Mouse (Mus musculus): ENCODE results near the gene Hrk. TPM values are rescaled to one million over a fixed set of nuclear protein-coding genes. Genes with fewer than 3 reads are reported as not detected.
A peak's percentile ranks its signal among the peaks of the same experiment; 100 is the strongest.

Hrk gene
- polyA plus RNA-seq, 1 experiment from 2014 or later, result 2.3 TPM

DNA sequence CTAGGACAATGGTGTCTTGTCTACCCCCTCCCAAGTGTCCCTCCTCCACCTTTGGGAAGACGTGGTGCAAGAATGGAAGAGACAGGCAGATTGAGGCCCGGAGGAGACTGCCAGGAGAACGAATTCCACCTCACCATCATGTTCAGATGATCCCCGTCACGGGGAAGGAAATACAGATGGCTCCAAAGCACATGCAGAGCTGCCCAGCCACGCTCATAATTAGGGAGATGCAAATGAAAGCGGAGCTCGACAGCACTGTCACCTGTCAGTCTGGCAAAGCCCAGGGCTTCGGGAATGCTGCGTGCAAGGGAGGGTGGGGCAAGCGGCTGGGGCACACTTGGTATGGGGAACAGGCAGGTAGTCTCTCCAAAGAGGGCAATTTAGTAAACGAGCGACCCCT, 33.0 kb downstream of the Hrk start:
- H3K9ac ChIP-seq, result no peak overlapping the region
- H3K27ac ChIP-seq, result peak overlapping the region; percentile 55
- H3K36me3 ChIP-seq, result peaks cover 32% of the 10 kb centered on the region
- peaks cover 9% of the 10 kb centered on the region for H3K4me1 ChIP-seq (replicated peaks)
- peaks cover 6% of the 10 kb centered on the region; the same call in 1 of the 2 replicates for H3K27me3 ChIP-seq
- no peaks in the 10 kb centered on the region for H3K9me3 ChIP-seq
- WGBS, result 71% methylated on average over 13 of the region's 13 CpGs
- ATAC-seq (ENCODE audit: low FRiP score), result no peak
- no peak overlapping the region for H3K4me3 ChIP-seq
- no peak overlapping the region for H3K4me2 ChIP-seq

DNA sequence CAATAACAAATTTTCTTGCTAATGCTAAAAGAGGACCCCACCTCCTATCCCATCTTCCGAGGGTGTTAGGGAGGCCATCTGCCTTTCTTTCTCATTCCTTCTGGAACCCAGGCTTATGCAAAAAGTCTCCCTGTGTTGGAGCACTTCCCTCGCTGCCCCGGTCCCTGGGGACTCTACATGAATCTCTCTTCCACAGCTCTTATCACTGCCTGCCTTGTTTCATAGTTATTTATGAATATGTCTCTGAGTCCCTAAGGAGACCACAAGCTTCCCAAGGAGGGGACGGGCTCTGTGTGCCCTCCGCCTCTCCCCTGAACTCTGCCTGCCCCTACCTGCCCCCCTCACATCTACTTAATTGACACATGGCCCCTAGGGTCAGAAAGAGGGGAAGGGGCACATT, 35.2 kb downstream of the Hrk start:
- 61% methylated on average over 5 of the region's 5 CpGs for WGBS
- H3K27me3 ChIP-seq, result no peaks in the 10 kb centered on the region
- ATAC-seq (ENCODE audit: low FRiP score), result no peak
- no peak overlapping the region for H3K9ac ChIP-seq
- peaks cover 5% of the 10 kb centered on the region; the same call in 1 of the 2 replicates for H3K4me1 ChIP-seq (replicated peaks)
- H3K4me3 ChIP-seq, result no peak overlapping the region
- no peak overlapping the region for H3K4me2 ChIP-seq
- no peaks in the 10 kb centered on the region for H3K9me3 ChIP-seq
- peaks cover 36% of the 10 kb centered on the region for H3K36me3 ChIP-seq
- H3K27ac ChIP-seq, result no peak overlapping the region

DNA sequence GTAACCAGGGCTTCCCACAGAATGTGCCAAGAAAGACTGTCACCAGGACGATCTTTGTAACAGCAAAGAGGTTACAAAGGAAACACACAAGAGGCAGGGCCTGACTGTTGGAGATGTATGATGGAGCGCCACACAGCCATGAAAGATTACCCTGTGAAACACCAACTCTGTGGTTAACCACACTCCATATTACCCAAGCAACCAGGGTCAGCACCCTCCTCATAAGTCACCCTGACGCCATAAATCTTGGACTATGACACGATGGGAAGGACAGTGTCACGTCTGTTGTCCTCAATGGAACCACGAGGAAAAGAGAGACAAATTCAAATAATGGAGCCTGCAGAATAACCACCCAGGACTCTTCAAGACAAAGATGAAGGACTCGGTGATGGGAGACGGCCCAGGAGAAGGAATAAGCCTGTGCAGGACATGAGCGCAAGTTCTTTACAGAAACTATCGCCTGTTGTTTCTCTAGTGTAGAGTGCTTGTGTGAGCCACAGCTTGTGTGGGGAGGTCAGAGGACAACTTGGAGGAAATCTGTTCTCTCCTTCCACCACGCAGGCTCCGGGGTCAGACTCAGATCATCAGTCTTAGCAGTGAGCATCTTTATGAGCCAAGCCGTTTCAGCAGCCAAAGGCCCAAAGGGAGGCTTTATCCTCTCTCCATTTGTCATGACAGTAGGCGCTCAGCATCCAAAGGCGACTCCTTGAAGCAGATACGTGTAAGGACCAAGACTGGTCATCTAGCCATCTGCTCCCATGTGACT, 40.4 kb downstream of the Hrk start:
- Histone ChIP-seq H3K4me2 (no peak overlapping the region), H3K9me3 (no peaks in the 10 kb centered on the region), H3K9ac (no peak overlapping the region), H3K36me3 (peaks cover 43% of the 10 kb centered on the region), H3K4me1 (replicated peaks) (peaks cover 21% of the 10 kb centered on the region), H3K27ac (peak overlapping the region; percentile 2; the same call in 1 of the 2 replicates), H3K4me3 (no peak overlapping the region), H3K27me3 (0 out of 2 replicates have a peak, but pooled peaks cover 3% of the 10 kb centered on the region)
- WGBS, result 58% methylated on average over 16 of the region's 16 CpGs
- ATAC-seq (ENCODE audit: low FRiP score), result no peak

DNA sequence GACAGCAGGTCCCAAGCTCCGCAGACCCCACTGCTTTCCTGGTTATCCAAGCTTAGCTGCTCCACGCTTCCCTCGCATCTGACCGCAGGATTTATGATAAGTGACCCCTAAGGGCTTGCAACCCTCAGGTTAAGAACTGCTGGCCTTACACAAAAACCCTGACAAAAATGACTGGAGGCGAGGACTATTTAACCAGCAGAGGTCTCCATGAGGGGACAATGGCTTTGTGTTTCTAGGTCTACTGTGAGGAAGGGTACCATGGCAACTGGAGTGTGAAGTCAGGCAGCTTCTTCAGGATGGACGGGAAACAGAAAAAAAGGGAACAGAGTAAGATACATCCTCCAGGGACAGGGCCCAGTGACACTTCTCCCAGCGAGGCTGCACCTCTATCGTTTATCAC, 41.4 kb downstream of the Hrk start:
- no peak for ATAC-seq (ENCODE audit: low FRiP score)
- Histone ChIP-seq H3K27me3 (0 out of 2 replicates have a peak, but pooled peaks cover 3% of the 10 kb centered on the region), H3K9ac (no peak overlapping the region), H3K27ac (0 out of 2 replicates have a peak overlapping the region, but pooled peaks have one; percentile 2), H3K36me3 (peaks cover 34% of the 10 kb centered on the region), H3K9me3 (no peaks in the 10 kb centered on the region), H3K4me2 (no peak overlapping the region), H3K4me3 (no peak overlapping the region), H3K4me1 (replicated peaks) (peaks cover 21% of the 10 kb centered on the region)
- 23% methylated on average over 8 of the region's 8 CpGs for WGBS

DNA sequence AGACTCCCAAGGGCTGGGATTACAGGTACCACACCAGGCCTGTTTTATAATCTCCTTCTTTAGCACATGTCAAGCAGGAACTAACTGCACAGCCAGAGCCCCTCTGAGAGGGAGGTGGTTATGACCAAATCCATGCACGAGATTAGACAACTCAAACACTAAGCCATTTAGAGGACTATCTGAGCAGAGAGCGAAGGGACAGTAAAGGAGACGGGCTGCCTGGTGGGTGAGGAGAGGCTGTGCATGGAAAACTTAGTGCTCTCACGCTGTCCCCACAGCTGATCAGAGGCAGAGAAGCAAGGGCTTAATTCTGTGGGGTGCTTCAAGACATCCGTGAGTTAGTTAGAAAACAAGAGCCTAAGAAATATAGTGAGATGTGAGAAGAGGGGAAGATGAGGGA, 49.6 kb downstream of the Hrk start:
- H3K36me3 ChIP-seq, result peaks cover 31% of the 10 kb centered on the region
- peaks cover 39% of the 10 kb centered on the region for H3K4me1 ChIP-seq (replicated peaks)
- no peaks in the 10 kb centered on the region for H3K9me3 ChIP-seq
- H3K27ac ChIP-seq, result peak overlapping the region; percentile 71
- 17% methylated on average over 5 of the region's 5 CpGs for WGBS
- no peaks in the 10 kb centered on the region for H3K27me3 ChIP-seq
- peak overlapping the region; percentile 62 for H3K4me2 ChIP-seq
- peak overlapping the region; percentile 69 for H3K9ac ChIP-seq
- peak overlapping the region; percentile 36 for H3K4me3 ChIP-seq
- ATAC-seq (ENCODE audit: low FRiP score), result peak; percentile 5; the same call in 1 of the 2 replicates

DNA sequence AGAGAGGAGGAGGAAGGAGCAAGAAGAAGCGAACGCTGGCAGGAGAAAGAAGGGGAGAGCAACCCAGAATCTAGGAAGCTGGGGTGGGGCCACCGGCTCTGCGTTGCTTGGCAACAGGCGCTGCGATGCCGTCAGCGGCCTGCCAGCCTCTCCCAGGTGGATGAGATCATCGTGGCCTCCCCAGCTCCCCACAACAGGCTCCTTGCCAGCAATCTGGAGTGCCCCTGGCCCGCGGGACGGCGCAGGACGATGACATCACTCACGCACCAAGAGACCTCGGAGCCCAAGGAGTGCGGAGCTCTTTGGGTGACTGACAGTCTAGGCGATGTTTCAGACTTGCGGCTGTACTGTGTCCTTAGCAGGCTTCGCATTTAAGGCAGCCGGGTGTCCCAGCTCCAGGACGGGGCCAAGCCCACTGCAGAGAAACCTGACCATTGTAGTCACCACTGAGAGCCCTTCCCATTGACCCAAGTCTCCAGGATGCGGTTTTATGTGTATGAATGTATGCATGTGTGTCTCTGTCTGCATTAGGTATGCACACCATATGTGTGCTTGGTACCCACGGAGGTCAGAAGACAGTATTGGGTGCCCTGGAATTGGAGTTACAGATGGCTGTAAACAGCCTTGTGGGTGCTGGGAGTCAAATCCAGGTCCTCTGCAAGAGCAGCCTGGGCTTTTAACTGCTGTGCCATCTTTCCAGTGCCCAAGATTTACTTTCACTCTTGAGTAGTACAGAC, 50.1 kb downstream of the Hrk start:
- Histone ChIP-seq H3K36me3 (peaks cover 34% of the 10 kb centered on the region), H3K4me2 (peak overlapping the region; percentile 62), H3K27me3 (no peaks in the 10 kb centered on the region), H3K4me1 (replicated peaks) (peaks cover 39% of the 10 kb centered on the region), H3K4me3 (peak overlapping the region; percentile 36), H3K9ac (peak overlapping the region; percentile 69), H3K27ac (peak overlapping the region; percentile 71), H3K9me3 (no peaks in the 10 kb centered on the region)
- 7% methylated on average over 24 of the region's 24 CpGs for WGBS
- peak; percentile 86 for ATAC-seq (ENCODE audit: low FRiP score)

DNA sequence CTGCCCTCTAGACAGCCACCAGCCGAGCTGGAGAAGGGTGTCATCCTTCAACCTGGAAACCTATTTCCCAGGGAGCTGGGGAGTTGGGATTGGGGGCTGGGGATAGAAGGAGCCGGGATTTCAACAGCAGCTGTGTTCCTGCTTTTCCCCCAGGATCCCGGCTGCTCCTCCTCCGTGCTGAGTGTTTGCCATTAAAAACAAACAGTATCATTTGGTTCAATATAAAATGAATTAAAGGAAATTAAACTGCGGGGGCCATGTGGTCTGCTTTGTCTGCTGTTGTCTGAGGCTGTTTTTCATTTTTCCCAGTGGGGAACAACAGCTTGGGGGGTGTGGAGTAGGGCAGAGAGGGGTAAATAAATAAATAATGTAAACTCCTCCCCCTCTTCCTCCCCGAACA, 53.0 kb downstream of the Hrk start:
- Histone ChIP-seq H3K27me3 (no peaks in the 10 kb centered on the region), H3K4me2 (no peak overlapping the region), H3K9ac (no peak overlapping the region; the same call in 1 of the 2 replicates), H3K9me3 (no peaks in the 10 kb centered on the region), H3K27ac (peak overlapping the region; percentile 72), H3K4me1 (replicated peaks) (peaks cover 40% of the 10 kb centered on the region), H3K4me3 (no peak overlapping the region), H3K36me3 (peaks cover 53% of the 10 kb centered on the region)
- WGBS, result 41% methylated on average over 6 of the region's 6 CpGs
- no peak for ATAC-seq (ENCODE audit: low FRiP score)

DNA sequence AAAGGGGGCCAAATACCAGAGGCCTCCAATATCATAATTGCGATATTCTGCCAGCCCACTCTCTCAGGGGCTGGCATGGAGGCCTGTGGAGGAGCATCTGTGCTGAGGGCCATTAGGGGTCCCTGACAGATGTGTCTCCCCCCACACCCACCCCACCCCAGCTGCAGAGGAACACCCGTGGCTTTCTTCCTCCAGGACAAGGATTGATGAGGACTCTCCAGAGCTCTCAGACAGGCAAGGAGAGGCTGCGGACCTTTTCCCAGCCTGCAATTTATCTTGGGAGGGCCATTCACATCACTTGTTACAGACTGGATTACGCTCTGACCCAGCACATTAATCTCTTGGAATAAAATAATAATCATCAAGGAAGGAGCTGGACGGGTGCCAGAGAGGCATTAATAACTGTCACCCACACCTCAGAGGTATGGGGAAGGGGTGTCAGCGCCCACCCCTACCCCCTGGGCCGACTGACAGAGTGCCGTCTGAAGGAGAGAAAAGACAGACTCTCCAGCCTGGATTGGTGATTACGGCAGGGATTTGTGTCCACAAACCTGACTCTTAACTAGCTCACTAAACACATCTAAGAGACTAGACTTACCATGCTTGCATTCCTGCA, 58.8 kb downstream of the Hrk start:
- Histone ChIP-seq H3K9me3 (0 out of 2 replicates have a peak, but pooled peaks cover under 1% of the 10 kb centered on the region), H3K27me3 (no peaks in the 10 kb centered on the region), H3K27ac (peak overlapping the region; percentile 81), H3K4me1 (replicated peaks) (peaks cover 27% of the 10 kb centered on the region), H3K4me3 (no peak overlapping the region), H3K36me3 (peaks cover 73% of the 10 kb centered on the region), H3K4me2 (no peak overlapping the region), H3K9ac (no peak overlapping the region)
- ATAC-seq (ENCODE audit: low FRiP score), result peak; percentile 84
- WGBS, result 46% methylated on average over 9 of the region's 9 CpGs

DNA sequence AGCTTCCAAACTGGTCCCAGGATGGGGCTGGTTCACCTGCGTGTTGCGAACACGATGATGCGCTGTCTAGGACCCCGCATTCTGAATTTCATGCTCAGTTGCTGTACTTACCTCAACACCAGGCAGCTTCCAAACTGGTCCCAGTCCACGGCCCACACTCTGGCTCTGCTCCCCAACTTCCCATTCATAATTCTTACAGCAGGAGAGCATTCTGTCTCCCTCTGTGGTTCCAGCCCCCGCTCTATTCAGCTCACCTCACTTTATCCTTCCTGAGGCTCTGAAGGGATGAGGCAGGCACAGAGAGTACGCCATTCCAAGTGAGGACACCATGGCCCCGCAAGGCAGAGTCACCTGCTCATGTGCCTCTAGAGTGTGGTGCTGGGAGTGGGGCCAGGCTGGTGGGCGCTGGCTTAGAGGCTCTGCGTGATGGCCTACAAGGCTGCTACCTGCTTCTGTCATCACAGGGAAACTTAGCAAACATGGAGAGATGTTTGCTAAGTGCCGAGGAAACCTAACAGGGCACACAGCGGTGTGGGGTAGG, 65.7 kb downstream of the Hrk start:
- Histone ChIP-seq H3K9ac (no peak overlapping the region), H3K27ac (no peak overlapping the region), H3K4me2 (no peak overlapping the region), H3K9me3 (0 out of 2 replicates have a peak, but pooled peaks cover 4% of the 10 kb centered on the region), H3K27me3 (no peaks in the 10 kb centered on the region), H3K4me3 (no peak overlapping the region), H3K36me3 (peaks cover 99% of the 10 kb centered on the region), H3K4me1 (replicated peaks) (no peaks in the 10 kb centered on the region)
- WGBS, result 92% methylated on average over 13 of the region's 13 CpGs
- ATAC-seq (ENCODE audit: low FRiP score), result no peak

DNA sequence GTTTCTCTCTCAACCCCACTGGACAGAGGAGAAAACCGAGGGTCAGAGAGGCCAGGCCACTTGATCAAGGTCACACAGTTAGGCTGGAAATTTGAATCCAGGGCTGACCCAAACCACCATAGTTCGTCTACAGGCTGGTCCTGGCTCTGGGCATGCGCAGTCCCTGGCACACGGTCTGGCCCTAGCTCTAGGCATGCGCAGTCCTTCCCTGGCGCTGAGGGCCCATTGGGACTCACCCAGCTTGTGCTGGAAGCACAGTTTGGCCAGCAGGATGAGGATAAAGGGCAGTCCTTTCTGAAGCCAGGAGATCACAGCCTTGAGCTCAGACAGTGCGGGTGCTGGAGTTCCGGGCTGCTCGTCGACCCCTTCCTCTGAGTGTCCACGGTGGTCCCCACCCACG, 72.4 kb downstream of the Hrk start:
- Histone ChIP-seq H3K4me1 (replicated peaks) (no peaks in the 10 kb centered on the region), H3K27ac (no peak overlapping the region), H3K4me3 (no peak overlapping the region), H3K36me3 (peaks cover 96% of the 10 kb centered on the region), H3K4me2 (no peak overlapping the region), H3K27me3 (no peaks in the 10 kb centered on the region), H3K9ac (no peak overlapping the region), H3K9me3 (no peaks in the 10 kb centered on the region)
- no peak for ATAC-seq (ENCODE audit: low FRiP score)
- WGBS, result 81% methylated on average over 12 of the region's 12 CpGs
